Comparison of ENCODE assay signal across 8 mouse cellular contexts in genomic region chr11:35407341-35408154, GRCm38 (mm10).
DNase-seq lines count a peak whose midpoint lies in the region; ATAC-seq and TF ChIP-seq lines count a peak whose summit lies in the region.

No protein-coding gene starts in this region.

- H3K4me1 ChIP-seq in ES-E14 (ENCODE audit: control insufficient read depth in 2 of 2, insufficient read depth in 2 of 2, low read length in 2 of 2, poor library complexity in 1 of 2) = peaks cover 2 to 18% of the 10 kb centered on the region in 2 experiments; a peak in 2 of 4 replicates
- peaks cover 21% of the 10 kb centered on the region for H3K4me1 ChIP-seq in lung, embryonic 15.5 days

- no peak overlapping the region for H3K9ac ChIP-seq in ES-E14 (ENCODE audit: insufficient read depth, low read depth, low read length, poor library complexity, severe bottlenecking)
- no peak overlapping the region for H3K9ac ChIP-seq in lung, embryonic 15.5 days

- H3K4me3 ChIP-seq in ES-E14 (ENCODE audit: insufficient read depth in 1 of 2, low read depth in 1 of 2, low read length in 2 of 2, poor library complexity in 1 of 2, severe bottlenecking in 1 of 2) = no peak overlapping the region
- H3K4me3 ChIP-seq in layer of hippocampus, adult 2 months = no peak overlapping the region
- H3K4me3 ChIP-seq in lung, embryonic 15.5 days = no peak overlapping the region

- no peaks in the 10 kb centered on the region for H3K36me3 ChIP-seq in ES-E14 (ENCODE audit: control insufficient read depth, insufficient read depth, low read length, poor library complexity, severe bottlenecking)
- H3K36me3 ChIP-seq in lung, embryonic 15.5 days = no peaks in the 10 kb centered on the region

- H3K9me3 ChIP-seq in ES-E14 (ENCODE audit: control insufficient read depth, insufficient read depth, low read depth, low read length) = no peaks in the 10 kb centered on the region
- H3K9me3 ChIP-seq in lung, embryonic 15.5 days = no peaks in the 10 kb centered on the region

- 41% methylated on average over 12 of the region's 12 CpGs for WGBS in lung, embryonic 15.5 days

- in situ Hi-C loops in ES-E14 (cut with MboI; ENCODE audit: low sequenced_read_pairs in 2 of 2, unreplicated experiment in 2 of 2) = loop anchor here in 1 of 2 experiments (5.0 to 25.0 kb wide), 2 partner anchors 40 to 1870 kb away; no protein-coding TSS in a partner anchor

- peak; percentile 95 for ATAC-seq in frontal cortex, adult (ENCODE audit: low TSS enrichment)
- peak; percentile 55; the same call in 1 of the 2 replicates for ATAC-seq in lung, embryonic 15.5 days (ENCODE audit: borderline replicate concordance, extremely low read depth, low FRiP score, low TSS enrichment)

- peak; percentile 85 for TF ChIP-seq CTCF in layer of hippocampus, adult 2 months (conservative IDR thresholded peaks at IDR 0.05)

- H3K27ac ChIP-seq in ES-E14 (ENCODE audit: insufficient read depth, low read depth, low read length, poor library complexity, severe bottlenecking) = no peak overlapping the region
- H3K27ac ChIP-seq in layer of hippocampus, adult 2 months = peak overlapping the region; percentile 19
- H3K27ac ChIP-seq in lung, embryonic 15.5 days = peak overlapping the region; percentile 42; the same call in 1 of the 2 replicates

- peaks cover 6% of the 10 kb centered on the region; the same call in 1 of the 2 replicates for H3K27me3 ChIP-seq in lung, embryonic 15.5 days

- H3K4me2 ChIP-seq in lung, embryonic 15.5 days = no peak overlapping the region

- DNase-seq in ES-E14 (ENCODE audit: low read depth, low spot score) = peak; percentile 84
- DNase-seq in cerebellum, adult 11-12 months = peak; percentile 82
- DNase-seq in heart, postnatal 4 days = peak; percentile 71
- DNase-seq in layer of hippocampus, adult 2 months (ENCODE audit: low spot score in 2 of 2) = peak; percentile 65 to 81
- DNase-seq in retina, postnatal 7 days (ENCODE audit: low read depth, low spot score) = peak; percentile 48
- DNase-seq in c-Kit-positive CD71-positive TER-119-positive erythroid progenitor cells, embryonic 14.5 days (ENCODE audit: low spot score) = no peak

TF ChIP-seq in ES-E14, 5 proteins besides CTCF, POLR2A, EP300 and RAD21:
- TF ChIP-seq HCFC1 (IDR thresholded peaks at IDR 0.05; ENCODE audit: borderline replicate concordance, insufficient read depth, low read length) (no peak), ZC3H11A (IDR thresholded peaks at IDR 0.05; ENCODE audit: borderline replicate concordance, low read depth, low read length) (peak; percentile 92), ZNF384 (IDR thresholded peaks at IDR 0.05; ENCODE audit: low read depth, low read length) (no peak)
